Mouse (Mus musculus) thymus, postnatal 4 days (tissue): ENCODE results near the gene Mllt11.

Source experiments
- DNase-seq: peaks from one replicate; pipeline ENCODE4 v3.0.0; 2021

Mllt11 gene

GRCm38 (mm10) chr3:95231298-95232221 lies at the start of gene Mllt11:
Gene Mllt11, minus strand, starts transcription at chr3:95232171.
- DNase-seq, result peak; percentile 74

DNA sequence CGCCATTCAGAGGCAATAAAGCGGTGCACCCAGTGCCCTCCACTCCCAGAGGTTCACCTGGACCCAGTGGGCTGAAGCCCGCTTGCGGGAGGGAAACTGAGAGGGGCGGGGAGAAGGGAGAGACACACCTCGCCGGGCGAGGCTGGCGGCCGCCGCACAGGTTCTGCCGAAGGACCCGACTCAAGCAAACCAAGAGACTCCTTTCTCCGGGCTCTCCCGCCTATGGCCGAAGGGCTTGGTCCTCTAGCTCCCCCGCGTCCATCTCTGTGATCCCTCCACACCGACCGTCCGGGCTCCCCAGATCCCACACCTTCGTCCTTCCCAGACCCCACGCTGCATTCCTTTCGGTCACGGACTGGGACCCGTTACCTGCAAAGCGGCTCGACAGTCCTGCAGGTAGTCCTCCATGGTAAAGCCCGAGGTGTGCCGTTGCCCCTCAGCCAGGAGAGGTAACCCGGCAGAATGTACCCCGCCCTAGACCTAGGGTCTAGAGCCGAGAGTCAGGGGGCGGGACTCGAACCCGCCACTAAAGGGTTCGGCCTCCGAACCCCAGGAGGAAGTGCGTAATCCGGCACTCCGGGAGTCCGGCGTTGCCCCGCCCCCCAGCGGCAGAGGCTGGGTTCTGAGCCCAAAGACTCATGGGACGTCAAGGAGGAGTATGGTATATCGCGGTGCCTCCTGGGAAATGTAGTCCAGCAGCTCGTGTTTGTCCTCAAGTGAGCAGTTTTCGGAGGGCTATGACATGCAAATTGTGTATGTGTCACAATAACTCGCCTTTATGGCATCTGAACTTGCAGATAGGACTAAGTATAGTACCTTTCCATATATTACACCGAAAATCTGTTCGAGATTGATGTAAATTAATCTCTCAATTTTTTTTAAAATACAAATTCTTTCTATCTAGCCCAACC lies 49.5 kb upstream of the Mllt11 start, which contains the start of the genes Mindy1 and Prune1:
TSS of gene Mindy1 (plus strand) at position 130 of the 911 bp plus-strand sequence.
TSS of gene Prune1 (minus strand) at position 861 of the 911 bp plus-strand sequence.
- DNase-seq, result peak; percentile 100

DNA sequence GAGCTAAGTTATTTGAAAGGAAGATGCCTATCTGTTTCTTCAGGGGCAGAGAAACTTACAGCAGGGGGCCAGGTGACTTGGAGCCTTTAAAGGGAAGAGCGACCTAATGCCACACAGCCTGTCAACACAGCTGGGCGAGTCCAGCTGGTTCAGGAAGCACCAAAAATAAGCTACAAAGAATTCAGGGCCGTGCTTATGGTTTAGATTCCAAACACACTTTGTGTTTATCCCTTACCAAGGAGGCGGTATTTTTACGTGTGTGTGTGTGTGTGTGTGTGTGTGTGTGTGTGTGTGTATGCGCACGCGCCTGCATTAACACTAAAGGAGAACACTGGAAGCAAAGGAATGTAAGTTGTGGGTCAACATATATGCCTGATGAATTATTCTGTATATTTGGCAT lies 48.8 kb upstream of the Mllt11 start:
- DNase-seq, result peak; percentile 31

GRCm38 (mm10) chr3:95277149-95277551 lies 45.2 kb upstream of the Mllt11 start:
- DNase-seq, result no peak

DNA sequence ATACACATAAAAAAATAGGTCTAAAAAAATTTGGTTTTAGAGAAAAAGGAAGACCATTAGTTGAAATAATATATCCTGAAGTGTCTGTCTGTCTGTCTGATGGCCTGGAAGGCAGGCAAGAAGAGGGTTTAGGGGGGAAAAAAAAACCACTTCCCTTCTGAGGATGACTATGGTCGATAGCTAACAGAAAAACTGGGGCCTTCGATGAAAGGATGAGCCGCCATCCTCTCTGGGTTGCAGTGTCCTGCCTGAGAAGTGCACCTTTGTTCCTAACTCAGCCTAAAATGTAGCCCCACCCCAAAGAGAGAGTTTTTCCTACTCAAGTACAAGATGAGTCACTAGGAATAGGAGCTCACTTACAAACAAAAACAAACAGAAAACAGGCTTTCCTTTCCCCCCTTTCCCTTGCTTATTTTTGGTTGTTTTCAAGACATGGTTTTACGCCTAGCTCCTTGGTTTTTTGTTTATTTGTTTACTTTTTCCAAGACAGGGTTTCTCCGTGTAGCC lies 44.5 kb upstream of the Mllt11 start:
- no peak for DNase-seq

GRCm38 (mm10) chr3:95275161-95275560 lies 43.2 kb upstream of the Mllt11 start:
- no peak for DNase-seq

DNA sequence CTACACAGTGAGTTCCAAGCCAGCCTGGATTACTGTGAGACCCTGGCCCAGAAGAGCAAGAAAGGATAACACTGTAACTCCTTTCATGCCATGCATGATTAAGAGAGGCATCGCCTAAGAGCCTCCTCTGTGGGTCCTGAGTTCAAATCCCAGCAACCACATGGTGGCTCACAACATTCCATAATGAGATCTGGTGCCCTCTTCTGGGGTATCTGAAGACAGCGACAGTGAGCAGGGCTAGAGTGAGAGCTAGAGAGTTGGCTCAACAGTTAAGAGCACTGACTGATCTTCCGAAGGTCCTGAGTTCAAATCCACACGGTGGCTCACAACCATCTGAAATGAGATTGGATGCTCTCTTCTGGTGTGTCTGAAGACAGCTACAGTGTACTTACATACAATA lies 42.5 kb upstream of the Mllt11 start:
- DNase-seq, result no peak

DNA sequence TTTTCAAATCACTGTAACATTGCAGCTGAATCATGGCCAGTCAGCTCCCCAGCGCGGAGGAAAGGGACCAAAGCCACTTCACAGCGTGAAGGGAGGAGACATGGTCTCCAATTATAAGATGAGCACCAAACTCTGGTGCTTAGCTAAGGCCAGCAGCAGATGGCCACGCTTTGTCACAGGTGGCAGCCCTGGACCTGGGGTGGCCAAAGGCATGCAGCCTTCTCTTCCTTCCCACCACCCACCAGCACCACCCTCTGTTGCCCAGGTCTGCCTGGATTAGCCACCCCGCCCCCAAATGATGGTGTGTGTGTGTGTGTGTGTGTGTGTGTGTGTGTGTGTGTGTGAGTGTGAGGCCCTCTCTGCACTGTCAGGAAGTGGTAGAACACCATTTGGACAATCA lies 41.5 kb upstream of the Mllt11 start:
- DNase-seq, result no peak

DNA sequence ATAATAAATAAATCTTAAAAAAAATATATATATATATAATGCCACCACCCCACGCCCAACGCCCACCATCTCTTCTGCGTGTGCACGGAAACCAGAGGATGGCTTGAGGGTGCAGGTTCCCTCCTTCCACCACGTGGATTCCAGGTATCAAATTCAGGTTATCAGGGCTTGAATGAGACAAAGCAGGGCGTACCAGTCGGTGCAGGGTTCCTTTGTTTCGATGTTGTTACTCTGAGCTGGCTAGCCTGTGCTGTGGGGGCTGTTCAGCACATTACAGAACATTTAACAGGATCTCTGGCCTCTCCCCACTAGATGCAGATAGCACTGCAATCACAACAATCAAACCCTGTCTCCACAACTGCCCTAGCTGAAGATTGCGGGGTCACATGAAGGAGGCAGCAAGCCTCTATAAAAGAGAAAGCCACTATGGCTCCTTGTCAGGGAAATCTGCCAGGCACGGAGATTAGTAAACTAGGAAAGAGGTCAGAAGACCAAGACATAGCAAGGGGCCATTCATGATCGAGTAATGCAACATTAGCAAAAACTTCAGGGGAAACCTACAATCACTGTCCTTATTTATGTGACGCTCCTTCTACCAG lies 38.9 kb upstream of the Mllt11 start:
- DNase-seq, result no peak

DNA sequence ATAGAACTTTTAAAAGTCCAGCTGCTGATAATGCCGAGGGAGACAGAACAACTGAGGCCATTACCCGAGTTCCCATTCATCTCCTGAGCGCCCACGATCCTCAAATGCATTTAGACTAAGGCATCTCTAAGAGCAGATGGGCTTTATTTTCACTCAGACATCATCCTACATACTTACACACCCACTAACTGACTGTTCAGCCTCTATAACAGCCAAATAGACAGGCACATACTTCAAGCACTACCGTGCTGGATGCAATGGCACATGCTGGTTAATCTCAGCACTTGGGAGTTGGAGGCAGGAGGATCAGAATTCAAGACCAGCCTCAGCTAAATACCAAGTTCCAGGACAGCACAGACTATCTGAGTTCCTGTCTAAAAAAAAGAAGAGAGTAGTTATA lies 37.8 kb upstream of the Mllt11 start:
- no peak for DNase-seq

GRCm38 (mm10) chr3:95267855-95268254 lies 35.9 kb upstream of the Mllt11 start:
- DNase-seq, result no peak

GRCm38 (mm10) chr3:95266052-95266451 lies 34.1 kb upstream of the Mllt11 start:
- DNase-seq, result no peak

DNA sequence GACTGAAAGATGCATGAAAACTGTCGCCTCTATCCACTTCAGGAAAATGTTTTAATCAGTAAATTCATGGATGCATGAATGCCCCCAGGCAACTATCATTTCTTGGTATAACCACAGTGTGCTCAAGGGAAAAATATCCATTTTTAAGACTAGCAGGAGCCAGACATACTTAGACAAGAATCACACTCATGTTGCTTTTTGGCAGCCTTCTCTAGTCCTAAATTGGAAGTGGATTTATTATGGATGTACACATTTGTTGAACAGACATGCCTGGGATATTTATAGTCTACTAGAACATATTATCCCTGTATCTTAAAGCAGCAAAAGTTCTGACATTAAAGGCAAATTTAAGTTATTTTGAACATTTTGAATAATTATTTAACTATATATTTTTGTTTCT lies 32.8 kb upstream of the Mllt11 start:
- no peak for DNase-seq

- peak; percentile 91 for DNase-seq
Measured at GRCm38 (mm10) chr3:95263089-95263739, 31.2 kb upstream of the Mllt11 start.

DNA sequence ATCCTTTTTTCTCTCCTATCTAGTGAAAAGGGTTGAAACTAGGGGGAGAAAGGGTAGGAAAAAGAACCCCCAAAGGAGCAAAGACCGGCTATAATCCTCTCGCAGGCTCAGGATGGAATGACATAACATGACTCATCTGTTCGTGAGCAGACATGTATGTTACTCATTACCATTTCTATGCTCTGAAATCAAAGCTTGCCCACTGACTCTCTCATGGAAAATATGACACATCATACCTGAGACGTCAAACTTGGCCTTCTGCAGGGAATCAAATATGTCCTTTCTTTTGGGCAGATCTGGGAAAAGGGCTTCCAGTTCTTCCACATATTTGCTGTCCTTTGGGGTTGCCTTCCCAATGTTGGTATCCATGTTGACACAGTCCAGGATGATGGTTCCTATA lies 30.0 kb upstream of the Mllt11 start:
- DNase-seq, result no peak

- no peak for DNase-seq
Measured at GRCm38 (mm10) chr3:95256931-95257330, 25.0 kb upstream of the Mllt11 start.

- no peak for DNase-seq
Measured at GRCm38 (mm10) chr3:95250783-95251424, 18.9 kb upstream of the Mllt11 start, which contains the start of gene Bnipl. Gene Bnipl, minus strand, starts transcription at chr3:95251193.

DNA sequence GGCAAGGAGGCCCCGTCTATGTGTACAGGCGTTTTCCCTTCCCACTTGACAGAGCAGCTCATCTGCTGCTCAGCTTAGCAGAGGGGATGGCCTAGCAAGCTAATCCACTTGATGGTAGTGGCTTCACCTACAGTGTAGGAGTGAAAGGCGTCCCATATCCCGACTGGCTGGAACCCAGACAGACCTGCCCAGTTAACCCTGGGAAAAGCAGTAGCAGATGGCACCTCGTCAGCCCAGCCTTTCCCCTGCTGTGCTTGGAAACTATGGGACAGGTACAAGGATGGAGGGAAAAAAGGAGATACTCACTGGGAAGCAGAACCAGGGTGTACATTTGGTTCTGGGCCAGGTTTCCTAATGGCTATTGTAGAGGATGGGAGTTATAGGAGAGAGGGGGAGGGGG lies 18.4 kb upstream of the Mllt11 start:
- DNase-seq, result no peak

GRCm38 (mm10) chr3:95247660-95248336 lies 15.8 kb upstream of the Mllt11 start:
- DNase-seq, result no peak

DNA sequence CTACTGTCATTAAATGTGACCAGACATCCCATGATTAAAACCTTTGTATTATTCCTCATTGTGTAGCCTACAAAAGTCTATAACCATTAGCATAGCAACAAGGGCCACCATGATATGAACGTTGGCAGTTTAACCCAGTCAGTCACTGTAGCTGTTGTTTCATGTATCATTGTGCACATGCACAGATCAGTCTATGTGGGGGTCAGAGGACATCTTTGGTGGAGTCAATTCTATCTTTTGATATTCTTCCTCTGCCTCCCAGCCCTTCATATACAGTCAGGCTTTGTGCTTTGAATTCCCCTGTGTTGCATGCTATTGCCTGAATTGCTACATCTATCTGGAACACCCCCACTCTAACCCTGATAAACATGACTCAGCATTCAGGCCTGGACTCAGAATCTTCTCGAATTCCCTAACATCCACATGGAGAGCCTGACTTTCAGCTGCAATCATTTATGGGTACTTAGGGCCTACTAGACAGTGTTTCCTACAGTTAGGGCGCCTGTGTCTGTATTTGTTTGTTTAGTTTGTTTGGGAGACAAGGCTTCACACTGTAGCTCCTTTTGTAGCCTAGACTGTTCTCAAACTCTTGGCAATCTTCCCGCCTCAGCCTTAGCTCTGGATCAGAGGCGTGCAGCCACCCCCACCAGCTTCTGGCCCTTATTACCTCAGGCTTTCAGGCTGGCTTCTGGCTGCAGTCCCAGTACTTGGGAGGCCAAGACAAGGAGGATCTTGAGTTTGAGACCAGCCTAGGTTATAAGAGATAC lies 14.7 kb upstream of the Mllt11 start:
- DNase-seq, result no peak
